Mouse (Mus musculus): ENCODE results near the gene Dbndd1. TPM values are rescaled to one million over a fixed set of nuclear protein-coding genes. Genes with fewer than 3 reads are reported as not detected.
"Not testable (repeated sequence)": the region's sequence is repeated elsewhere in the genome, so short reads cannot be mapped to it uniquely, and the experiment has no call there.

The Dbndd1 gene
- polyA plus RNA-seq, 1 experiment from 2014 or later = 4.0 TPM

- peaks cover 5% of the 10 kb centered on the region; the same call in 1 of the 2 replicates for H3K4me1 ChIP-seq (ENCODE audit: control insufficient read depth, insufficient read depth, low read length)
- H3K9me3 ChIP-seq (ENCODE audit: control insufficient read depth, low read depth, low read length) = no peaks in the 10 kb centered on the region
- 85% methylated on average over 7 of the region's 7 CpGs for WGBS
- no peak overlapping the region for H3K27ac ChIP-seq (ENCODE audit: low read length)
- ATAC-seq (ENCODE audit: insufficient number of reproducible peaks, insufficient read depth, low FRiP score, low read depth) = no peak
- H3K4me3 ChIP-seq (ENCODE audit: low read depth, low read length) = no peak overlapping the region
- H3K27me3 ChIP-seq (ENCODE audit: control insufficient read depth, insufficient read depth, low read length) = no peaks in the 10 kb centered on the region
- H3K36me3 ChIP-seq (ENCODE audit: control insufficient read depth, insufficient read depth, low read length) = peaks cover 48% of the 10 kb centered on the region
- H3K9ac ChIP-seq (replicated peaks; ENCODE audit: low read depth, low read length) = no peak overlapping the region
- H3K4me2 ChIP-seq (replicated peaks; ENCODE audit: low read depth, low read length) = no peak overlapping the region
Measured at GRCm38 (mm10) chr8:123482627-123483026, 32.6 kb downstream of the Dbndd1 start.

- WGBS = 32% methylated on average over 16 of the region's 16 CpGs
- no peak for ATAC-seq (ENCODE audit: insufficient number of reproducible peaks, insufficient read depth, low FRiP score, low read depth)
- peaks cover 21% of the 10 kb centered on the region; the same call in 1 of the 2 replicates for H3K36me3 ChIP-seq (ENCODE audit: control insufficient read depth, insufficient read depth, low read length)
Measured at GRCm38 (mm10) chr8:123478456-123479218, 36.6 kb downstream of the Dbndd1 start.

GRCm38 (mm10) chr8:123477737-123478258, 37.5 kb downstream of the Dbndd1 start, which contains the start of gene Afg3l1:
Gene Afg3l1 (plus strand): TSS chr8:123477903.
- peak within 1 kb of the TSS; percentile 63 for H3K9ac ChIP-seq (replicated peaks; ENCODE audit: low read depth, low read length)
- peaks cover 5% of the 10 kb centered on the region; the same call in 1 of the 2 replicates for H3K4me1 ChIP-seq (ENCODE audit: control insufficient read depth, insufficient read depth, low read length)
- H3K4me3 ChIP-seq (ENCODE audit: low read depth, low read length) = peak within 1 kb of the TSS; percentile 79
- under 1% methylated on average over 58 of the region's 58 CpGs for WGBS
- peak within 1 kb of the TSS; percentile 93 for H3K27ac ChIP-seq (ENCODE audit: low read length)
- peak; percentile 90 for ATAC-seq (ENCODE audit: insufficient number of reproducible peaks, insufficient read depth, low FRiP score, low read depth)
- H3K9me3 ChIP-seq (ENCODE audit: control insufficient read depth, low read depth, low read length) = no peaks in the 10 kb centered on the region
- peak within 1 kb of the TSS; percentile 88 for H3K4me2 ChIP-seq (replicated peaks; ENCODE audit: low read depth, low read length)
- H3K27me3 ChIP-seq (ENCODE audit: control insufficient read depth, insufficient read depth, low read length) = no peaks in the 10 kb centered on the region
- H3K36me3 ChIP-seq (ENCODE audit: control insufficient read depth, insufficient read depth, low read length) = peaks cover 17% of the 10 kb centered on the region; the same call in 1 of the 2 replicates

More at GRCm38 (mm10) chr8:123478456-123479218, 36.6 kb downstream of the Dbndd1 start:
- no peaks in the 10 kb centered on the region for H3K27me3 ChIP-seq (ENCODE audit: control insufficient read depth, insufficient read depth, low read length)
- peak overlapping the region; percentile 63 for H3K9ac ChIP-seq (replicated peaks; ENCODE audit: low read depth, low read length)
- no peaks in the 10 kb centered on the region for H3K9me3 ChIP-seq (ENCODE audit: control insufficient read depth, low read depth, low read length)
- H3K4me3 ChIP-seq (ENCODE audit: low read depth, low read length) = peak overlapping the region; percentile 79
- H3K27ac ChIP-seq (ENCODE audit: low read length) = no peak overlapping the region; the same call in 1 of the 2 replicates
- H3K4me2 ChIP-seq (replicated peaks; ENCODE audit: low read depth, low read length) = peak overlapping the region; percentile 88
- H3K4me1 ChIP-seq (ENCODE audit: control insufficient read depth, insufficient read depth, low read length) = peaks cover 5% of the 10 kb centered on the region; the same call in 1 of the 2 replicates

- peaks cover 14% of the 10 kb centered on the region; the same call in 1 of the 2 replicates for H3K36me3 ChIP-seq (ENCODE audit: control insufficient read depth, insufficient read depth, low read length)
- H3K4me2 ChIP-seq (replicated peaks; ENCODE audit: low read depth, low read length) = peak overlapping the region; percentile 56
- H3K9ac ChIP-seq (replicated peaks; ENCODE audit: low read depth, low read length) = peak overlapping the region; percentile 63
- H3K27ac ChIP-seq (ENCODE audit: low read length) = peak overlapping the region; percentile 93
- no peaks in the 10 kb centered on the region for H3K9me3 ChIP-seq (ENCODE audit: control insufficient read depth, low read depth, low read length)
- H3K4me1 ChIP-seq (ENCODE audit: control insufficient read depth, insufficient read depth, low read length) = peaks cover 5% of the 10 kb centered on the region; the same call in 1 of the 2 replicates
- H3K27me3 ChIP-seq (ENCODE audit: control insufficient read depth, insufficient read depth, low read length) = no peaks in the 10 kb centered on the region
- peak; percentile 39; the same call in 1 of the 2 replicates for ATAC-seq (ENCODE audit: insufficient number of reproducible peaks, insufficient read depth, low FRiP score, low read depth)
- peak overlapping the region; percentile 79 for H3K4me3 ChIP-seq (ENCODE audit: low read depth, low read length)
- 11% methylated on average over 34 of the region's 34 CpGs for WGBS
Measured at GRCm38 (mm10) chr8:123476911-123477736, 38.1 kb downstream of the Dbndd1 start.

GRCm38 (mm10) chr8:123474549-123474948, 40.7 kb downstream of the Dbndd1 start:
- not testable (repeated sequence) for H3K4me3 ChIP-seq (ENCODE audit: low read depth, low read length); H3K36me3 ChIP-seq (ENCODE audit: control insufficient read depth, insufficient read depth, low read length); H3K4me2 ChIP-seq (replicated peaks; ENCODE audit: low read depth, low read length); H3K9ac ChIP-seq (replicated peaks; ENCODE audit: low read depth, low read length); ATAC-seq (ENCODE audit: insufficient number of reproducible peaks, insufficient read depth, low FRiP score, low read depth); H3K27ac ChIP-seq (ENCODE audit: low read length); H3K27me3 ChIP-seq (ENCODE audit: control insufficient read depth, insufficient read depth, low read length); H3K4me1 ChIP-seq (ENCODE audit: control insufficient read depth, insufficient read depth, low read length); H3K9me3 ChIP-seq (ENCODE audit: control insufficient read depth, low read depth, low read length)
- WGBS = 64% methylated on average over 5 of the region's 5 CpGs

GRCm38 (mm10) chr8:123472991-123473390, 42.3 kb downstream of the Dbndd1 start:
- H3K27ac ChIP-seq (ENCODE audit: low read length); H3K27me3 ChIP-seq (ENCODE audit: control insufficient read depth, insufficient read depth, low read length); H3K4me2 ChIP-seq (replicated peaks; ENCODE audit: low read depth, low read length); H3K9me3 ChIP-seq (ENCODE audit: control insufficient read depth, low read depth, low read length); ATAC-seq (ENCODE audit: insufficient number of reproducible peaks, insufficient read depth, low FRiP score, low read depth); H3K9ac ChIP-seq (replicated peaks; ENCODE audit: low read depth, low read length); H3K36me3 ChIP-seq (ENCODE audit: control insufficient read depth, insufficient read depth, low read length); H3K4me1 ChIP-seq (ENCODE audit: control insufficient read depth, insufficient read depth, low read length); H3K4me3 ChIP-seq (ENCODE audit: low read depth, low read length): not testable (repeated sequence)
- WGBS = 42% methylated on average over 6 of the region's 6 CpGs

- H3K9ac ChIP-seq (replicated peaks; ENCODE audit: low read depth, low read length) = no peak overlapping the region
- no peak overlapping the region for H3K27ac ChIP-seq (ENCODE audit: low read length)
- no peaks in the 10 kb centered on the region for H3K27me3 ChIP-seq (ENCODE audit: control insufficient read depth, insufficient read depth, low read length)
- ATAC-seq (ENCODE audit: insufficient number of reproducible peaks, insufficient read depth, low FRiP score, low read depth) = no peak
- H3K36me3 ChIP-seq (ENCODE audit: control insufficient read depth, insufficient read depth, low read length) = peaks cover under 1% of the 10 kb centered on the region; the same call in 1 of the 2 replicates
- WGBS = 81% methylated on average over 3 of the region's 3 CpGs
- no peaks in the 10 kb centered on the region for H3K4me1 ChIP-seq (ENCODE audit: control insufficient read depth, insufficient read depth, low read length)
- no peak overlapping the region for H3K4me3 ChIP-seq (ENCODE audit: low read depth, low read length)
- no peaks in the 10 kb centered on the region for H3K9me3 ChIP-seq (ENCODE audit: control insufficient read depth, low read depth, low read length)
- no peak overlapping the region for H3K4me2 ChIP-seq (replicated peaks; ENCODE audit: low read depth, low read length)
Measured at GRCm38 (mm10) chr8:123467476-123467875, 47.8 kb downstream of the Dbndd1 start.

GRCm38 (mm10) chr8:123463651-123464050, 51.6 kb downstream of the Dbndd1 start:
- WGBS = 80% methylated on average over 4 of the region's 4 CpGs
- no peaks in the 10 kb centered on the region for H3K27me3 ChIP-seq (ENCODE audit: control insufficient read depth, insufficient read depth, low read length)
- H3K4me2 ChIP-seq (replicated peaks; ENCODE audit: low read depth, low read length) = no peak overlapping the region
- H3K36me3 ChIP-seq (ENCODE audit: control insufficient read depth, insufficient read depth, low read length) = peaks cover 14% of the 10 kb centered on the region
- no peaks in the 10 kb centered on the region for H3K4me1 ChIP-seq (ENCODE audit: control insufficient read depth, insufficient read depth, low read length)
- H3K9me3 ChIP-seq (ENCODE audit: control insufficient read depth, low read depth, low read length) = no peaks in the 10 kb centered on the region
- H3K27ac ChIP-seq (ENCODE audit: low read length) = no peak overlapping the region
- no peak overlapping the region for H3K4me3 ChIP-seq (ENCODE audit: low read depth, low read length)
- no peak overlapping the region for H3K9ac ChIP-seq (replicated peaks; ENCODE audit: low read depth, low read length)
- ATAC-seq (ENCODE audit: insufficient number of reproducible peaks, insufficient read depth, low FRiP score, low read depth) = no peak
